Mouse (Mus musculus) left cerebral cortex, adult 9 months (tissue): ENCODE data around the gene Dnajc6.

Source experiments
- DNase-seq, 2 experiments: peaks; one replicate each; pipeline ENCODE4 v3.0.0; 2022; ENCODE audit warnings: low spot score in 2 of 2

The Dnajc6 gene

GRCm38 (mm10) chr4:101506372-101506771, 9.9 kb downstream of the Dnajc6 start:
- DNase-seq, result no peak

GRCm38 (mm10) chr4:101507571-101508422, 11.3 kb downstream of the Dnajc6 start:
- peak; percentile 66 to 90 for DNase-seq

GRCm38 (mm10) chr4:101508431-101508830, 12.0 kb downstream of the Dnajc6 start:
- DNase-seq, result no peak

- peak in 1 of 2 experiments; percentile 45 for DNase-seq
Measured at GRCm38 (mm10) chr4:101508851-101509577, 12.6 kb downstream of the Dnajc6 start.

- DNase-seq, result no peak
Measured at GRCm38 (mm10) chr4:101510111-101510903, 13.9 kb downstream of the Dnajc6 start.

- DNase-seq, result no peak
Measured at GRCm38 (mm10) chr4:101510904-101511210, 14.4 kb downstream of the Dnajc6 start.

- DNase-seq, result no peak
Measured at GRCm38 (mm10) chr4:101511768-101512521, 15.5 kb downstream of the Dnajc6 start.

GRCm38 (mm10) chr4:101513251-101513650, 16.8 kb downstream of the Dnajc6 start:
- no peak for DNase-seq

- no peak for DNase-seq
Measured at GRCm38 (mm10) chr4:101515853-101516252, 19.4 kb downstream of the Dnajc6 start.

- DNase-seq, result no peak
Measured at GRCm38 (mm10) chr4:101516434-101517168, 20.2 kb downstream of the Dnajc6 start.

- DNase-seq, result no peak
Measured at GRCm38 (mm10) chr4:101531901-101532300, 35.5 kb downstream of the Dnajc6 start.

GRCm38 (mm10) chr4:101540516-101540915, 44.1 kb downstream of the Dnajc6 start:
- DNase-seq, result no peak

GRCm38 (mm10) chr4:101549958-101550591, 53.6 kb downstream of the Dnajc6 start:
- peak in 1 of 2 experiments; percentile 31 for DNase-seq

- DNase-seq, result peak in 1 of 2 experiments; percentile 18
Measured at GRCm38 (mm10) chr4:101550671-101551161, 54.3 kb downstream of the Dnajc6 start.

GRCm38 (mm10) chr4:101551425-101551824, 55.0 kb downstream of the Dnajc6 start:
- no peak for DNase-seq

GRCm38 (mm10) chr4:101552372-101552771, 55.9 kb downstream of the Dnajc6 start:
- DNase-seq, result peak in 1 of 2 experiments; percentile 43

GRCm38 (mm10) chr4:101555016-101555415, 58.6 kb downstream of the Dnajc6 start:
- DNase-seq, result no peak

GRCm38 (mm10) chr4:101560137-101560536, 63.7 kb downstream of the Dnajc6 start:
- DNase-seq, result no peak

- DNase-seq, result no peak
Measured at GRCm38 (mm10) chr4:101562836-101563235, 66.4 kb downstream of the Dnajc6 start.

- no peak for DNase-seq
Measured at GRCm38 (mm10) chr4:101563607-101564006, 67.2 kb downstream of the Dnajc6 start.
